Mouse (Mus musculus) cerebellum, adult 11 months (tissue): ENCODE data around the gene Rasgef1b.

ENCODE experiments used
- DNase-seq: peaks from one replicate; pipeline ENCODE4 v3.0.0; 2022

Gene Rasgef1b

DNA sequence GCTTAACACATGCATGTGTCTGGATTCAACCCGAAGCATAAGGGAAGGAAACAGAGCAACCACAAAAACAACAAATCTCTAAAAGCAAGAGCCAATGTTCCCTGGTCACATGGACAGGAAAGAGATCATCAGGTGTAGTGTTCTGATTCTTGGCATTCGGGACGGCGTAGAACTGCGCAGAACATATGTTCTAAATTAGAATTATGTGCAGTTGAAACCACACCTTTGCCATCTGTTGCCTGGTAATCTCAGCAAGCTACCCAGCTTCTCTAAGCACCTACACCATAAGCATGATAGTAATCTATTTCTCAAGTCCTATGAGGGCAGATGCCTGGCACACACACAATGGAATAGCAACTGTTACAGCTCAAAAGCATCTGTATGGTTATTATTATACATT is 27.1 kb downstream of the Rasgef1b start:
- DNase-seq, result no peak

DNA sequence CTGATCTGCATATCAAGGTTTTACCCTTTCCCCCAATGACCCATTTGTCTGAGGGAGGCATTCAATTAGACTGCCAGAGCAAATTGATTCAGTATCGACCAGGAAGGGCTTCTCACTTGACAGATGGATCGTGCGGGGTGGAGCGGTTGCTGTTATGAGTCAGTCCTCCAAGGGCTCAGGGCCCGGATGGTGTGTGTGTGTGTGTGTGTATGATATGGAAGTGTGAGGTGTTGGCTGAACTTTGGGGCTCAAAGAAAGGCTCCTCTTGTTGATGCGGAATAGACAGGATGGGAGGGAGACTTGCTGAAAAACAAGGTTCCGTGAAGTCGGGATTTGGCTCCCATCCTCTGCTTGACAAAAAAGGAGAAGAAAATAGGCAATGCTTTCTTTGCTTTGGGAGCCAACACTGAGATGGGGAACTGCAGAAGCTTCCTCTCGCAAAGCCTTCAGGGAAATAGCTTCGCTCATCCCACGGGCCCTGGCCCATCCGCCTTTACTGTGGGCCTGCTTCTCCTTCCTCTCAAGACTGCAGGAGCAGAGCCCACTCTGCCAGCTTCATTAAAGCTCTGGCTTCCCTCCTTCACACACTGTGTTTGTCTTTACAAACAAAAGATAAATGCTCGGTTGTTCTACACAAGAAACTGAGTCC is 34.0 kb downstream of the Rasgef1b start:
- DNase-seq, result no peak

- DNase-seq, result no peak
These were observed 39.0 kb downstream of the Rasgef1b start for GRCm38 (mm10) chr5:99689909-99690308.

DNA sequence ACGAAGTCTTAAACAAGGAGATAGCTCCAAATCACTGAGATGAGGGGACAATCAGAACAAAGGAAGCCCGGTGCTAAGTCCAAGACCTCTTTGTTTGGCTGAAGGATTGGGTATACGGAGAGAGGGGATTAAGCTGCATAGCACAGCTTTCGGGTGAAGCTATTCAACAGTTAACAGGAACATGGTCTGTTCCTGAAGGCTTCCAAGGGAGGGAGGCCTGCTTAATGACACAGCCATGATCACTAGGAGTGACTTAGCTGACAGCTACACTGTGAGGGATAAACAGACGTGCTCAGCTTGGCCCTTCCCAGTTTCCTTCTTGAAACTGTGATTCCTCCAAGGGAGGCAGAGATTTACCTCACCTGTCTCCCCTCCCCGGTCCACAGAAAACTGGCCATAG is 41.0 kb downstream of the Rasgef1b start:
- DNase-seq, result no peak

DNA sequence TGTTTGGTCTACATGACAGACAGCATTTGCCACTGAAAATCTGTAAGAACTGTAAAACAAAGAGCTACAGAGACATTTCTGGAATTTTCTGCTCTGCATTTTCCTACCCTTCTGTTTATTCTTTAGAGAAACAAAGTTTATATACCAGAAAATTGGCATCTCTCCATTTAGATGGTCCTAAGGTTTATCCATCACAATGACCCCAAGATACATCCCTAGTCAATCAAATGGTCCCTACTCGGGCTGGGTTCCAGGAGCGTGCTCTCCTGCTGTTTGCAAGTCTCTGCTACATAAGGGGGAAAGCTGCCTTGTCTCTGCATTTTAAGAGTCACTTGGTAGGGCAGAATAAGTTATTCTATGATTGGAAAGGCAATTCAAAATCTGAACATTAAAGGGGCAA is 44.8 kb downstream of the Rasgef1b start:
- DNase-seq, result no peak

- DNase-seq, result no peak
These were observed 58.8 kb downstream of the Rasgef1b start for GRCm38 (mm10) chr5:99669971-99670571.

- no peak for DNase-seq
These were observed 72.8 kb downstream of the Rasgef1b start for GRCm38 (mm10) chr5:99656024-99656423.

DNA sequence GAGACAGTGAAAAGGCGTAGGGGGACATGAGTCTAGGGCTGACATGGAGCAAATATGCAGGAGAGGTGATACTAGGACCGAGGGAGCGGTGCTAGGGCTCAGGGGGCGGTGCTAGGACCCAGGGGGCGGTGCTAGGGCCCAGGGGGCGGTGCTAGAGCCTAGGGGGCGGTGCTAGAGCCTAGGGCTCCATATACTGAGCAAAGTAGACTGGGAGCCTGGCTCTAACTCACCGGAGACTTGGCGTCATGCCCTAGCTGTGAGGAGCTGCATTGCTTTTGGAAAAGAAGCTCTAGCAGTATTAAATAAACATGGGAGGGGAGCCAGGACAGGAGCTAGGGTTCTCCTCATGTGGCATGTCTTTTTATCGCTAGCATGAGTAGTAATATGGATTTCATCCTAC is 75.9 kb downstream of the Rasgef1b start:
- DNase-seq, result no peak

GRCm38 (mm10) chr5:99641407-99641806 is 87.5 kb downstream of the Rasgef1b start:
- DNase-seq, result no peak

DNA sequence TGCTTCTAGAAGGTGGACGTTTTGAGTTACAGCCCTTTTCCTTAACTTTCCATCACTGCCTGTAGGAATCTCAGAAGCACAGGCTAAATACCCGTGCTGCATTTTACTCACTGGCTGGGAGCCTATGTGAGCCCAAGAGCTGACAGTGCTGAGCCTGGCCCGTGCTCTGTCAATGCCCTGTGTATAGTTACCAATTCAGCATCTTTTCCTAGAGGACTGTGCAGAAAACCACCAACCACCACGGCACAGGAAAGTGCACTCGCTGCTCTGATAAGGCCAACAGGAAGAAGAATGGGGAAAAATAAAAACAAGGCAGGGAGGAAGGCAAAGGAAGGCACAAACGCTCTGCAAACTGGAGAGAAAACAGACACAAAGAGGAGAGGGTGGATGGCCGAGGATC is 92.3 kb downstream of the Rasgef1b start:
- DNase-seq, result no peak

GRCm38 (mm10) chr5:99634010-99634541 is 94.8 kb downstream of the Rasgef1b start:
- DNase-seq, result no peak

DNA sequence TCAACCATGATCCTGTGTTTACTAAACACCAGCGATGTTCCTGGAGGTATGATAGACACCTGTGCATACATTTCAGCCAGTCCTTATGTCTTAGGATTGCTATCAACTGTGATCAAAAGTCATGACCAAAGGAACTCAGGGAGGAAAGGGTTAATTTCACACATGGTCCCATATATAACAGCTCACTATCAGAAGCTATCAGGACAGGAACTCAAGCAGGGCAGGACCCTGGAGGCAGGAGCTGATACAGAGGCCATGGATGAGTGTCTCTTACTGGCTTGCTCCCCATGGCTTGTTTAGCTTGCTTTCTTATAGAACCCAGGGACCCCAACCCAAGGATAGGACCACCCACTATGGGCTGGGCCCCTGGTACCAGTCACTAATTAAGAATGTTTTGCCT is 95.3 kb downstream of the Rasgef1b start:
- no peak for DNase-seq

GRCm38 (mm10) chr5:99632649-99633310 is 96.1 kb downstream of the Rasgef1b start:
- DNase-seq, result no peak

DNA sequence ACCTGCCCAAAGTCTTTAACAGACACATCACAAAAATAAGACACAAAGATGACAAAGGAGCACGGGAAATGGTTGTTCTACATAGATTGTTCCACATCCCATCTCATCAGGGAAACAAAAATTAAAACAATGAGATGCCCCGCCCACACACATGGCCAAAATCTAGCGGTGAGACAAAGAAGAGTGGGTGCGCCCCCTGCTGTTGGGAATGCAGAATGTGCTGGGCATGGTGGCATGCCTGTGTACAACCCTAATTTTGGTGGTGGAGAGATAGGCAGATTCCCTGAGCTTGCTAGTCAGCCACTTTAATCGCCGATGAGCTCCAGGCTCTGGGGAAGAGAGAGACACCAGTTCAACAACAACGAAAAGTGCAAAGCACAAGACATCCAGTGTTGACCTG is 98.8 kb downstream of the Rasgef1b start:
- no peak for DNase-seq

GRCm38 (mm10) chr5:99625603-99626002 is 103.3 kb downstream of the Rasgef1b start:
- no peak for DNase-seq

- DNase-seq, result no peak
These were observed 108.1 kb downstream of the Rasgef1b start for GRCm38 (mm10) chr5:99620771-99621170.

- DNase-seq, result no peak
These were observed 111.5 kb downstream of the Rasgef1b start for GRCm38 (mm10) chr5:99617271-99617800.

DNA sequence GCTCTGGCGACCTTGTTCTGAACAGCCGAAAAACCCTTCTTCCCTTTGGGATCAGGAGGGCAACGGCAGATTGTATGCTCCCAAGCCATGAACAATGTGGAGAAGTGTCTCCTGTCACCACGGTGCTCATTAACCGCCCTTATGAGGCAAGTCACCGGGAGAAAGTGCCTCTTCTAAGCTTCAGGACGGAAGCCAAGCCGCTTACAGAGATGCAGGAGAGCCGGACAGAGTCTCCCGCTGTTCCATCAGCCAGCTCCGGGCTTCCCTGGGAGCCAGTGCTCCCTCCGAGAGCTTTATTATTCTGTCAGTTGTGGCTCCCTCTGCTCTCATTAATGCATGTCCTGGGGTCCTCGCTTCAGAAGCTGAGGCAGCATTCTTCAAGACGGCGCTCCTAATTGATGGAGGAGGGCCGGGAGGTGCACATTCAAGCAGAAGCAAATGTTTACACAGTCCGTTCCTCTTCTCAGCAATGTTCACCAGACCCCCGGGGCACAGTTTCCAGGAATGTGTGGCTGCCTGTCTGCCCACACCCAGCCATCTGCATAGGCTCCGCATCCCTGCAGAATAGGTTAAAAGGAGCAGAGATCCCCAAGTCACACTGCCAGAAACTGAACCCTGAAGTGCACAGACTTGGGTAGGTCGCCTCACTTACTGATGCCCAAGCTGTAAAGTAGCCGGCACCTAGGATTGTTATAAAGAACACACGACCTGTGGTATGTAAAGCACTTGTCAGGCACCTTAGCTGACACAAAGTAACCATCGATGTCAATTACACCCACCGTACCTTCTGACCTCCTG is 115.3 kb downstream of the Rasgef1b start:
- no peak for DNase-seq

DNA sequence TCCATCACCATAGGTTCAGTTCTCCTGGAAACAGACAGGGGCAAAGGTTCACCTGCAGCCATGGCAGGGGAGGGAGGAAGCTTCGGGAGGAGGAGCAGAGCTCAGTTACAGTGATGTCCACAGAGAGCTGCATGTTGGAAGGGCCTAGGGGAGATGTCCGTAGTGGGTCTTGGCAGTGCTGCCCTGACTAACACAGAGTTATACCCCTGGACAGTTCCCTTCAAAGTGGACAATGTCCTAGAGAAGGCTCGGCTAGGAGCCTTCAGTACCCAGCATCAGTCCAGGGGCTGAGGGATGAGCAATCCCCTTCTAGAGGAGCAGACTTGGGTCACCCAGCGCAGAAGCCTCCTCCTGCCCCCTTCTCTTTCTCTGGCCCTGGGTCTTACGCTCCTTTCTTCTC is 121.3 kb downstream of the Rasgef1b start:
- DNase-seq, result no peak

DNA sequence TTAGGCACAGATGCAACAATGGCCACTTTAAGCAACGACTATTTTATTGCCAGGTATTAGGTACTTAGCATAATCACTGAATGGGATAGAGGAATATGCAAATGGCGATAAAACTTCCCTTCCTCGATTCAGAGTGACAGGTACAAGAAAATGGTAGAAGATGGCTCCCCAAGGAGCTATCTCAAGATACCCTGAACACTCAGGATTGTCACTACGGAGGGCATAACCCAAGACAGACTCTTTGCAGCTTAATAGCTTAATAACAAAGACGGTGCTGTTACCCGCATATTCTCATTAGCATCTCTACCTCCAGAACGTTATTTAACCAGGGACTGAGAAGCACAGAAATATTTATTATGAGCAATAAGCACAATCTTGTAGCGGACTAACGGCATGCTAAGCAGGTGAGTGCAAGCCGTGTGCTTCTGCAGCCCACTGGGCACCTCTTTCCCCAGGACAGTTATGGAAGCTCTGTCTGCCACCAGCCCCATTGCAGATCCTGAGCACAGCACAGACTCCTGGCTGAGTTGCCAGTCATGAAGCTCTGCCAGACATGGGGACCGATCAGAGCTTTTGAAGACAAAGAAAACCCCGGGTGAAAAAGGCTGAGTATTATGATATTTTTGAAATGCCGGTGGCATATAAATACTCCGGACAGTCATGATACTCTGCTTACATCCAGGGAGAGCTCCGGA is 122.6 kb downstream of the Rasgef1b start:
- no peak for DNase-seq

DNA sequence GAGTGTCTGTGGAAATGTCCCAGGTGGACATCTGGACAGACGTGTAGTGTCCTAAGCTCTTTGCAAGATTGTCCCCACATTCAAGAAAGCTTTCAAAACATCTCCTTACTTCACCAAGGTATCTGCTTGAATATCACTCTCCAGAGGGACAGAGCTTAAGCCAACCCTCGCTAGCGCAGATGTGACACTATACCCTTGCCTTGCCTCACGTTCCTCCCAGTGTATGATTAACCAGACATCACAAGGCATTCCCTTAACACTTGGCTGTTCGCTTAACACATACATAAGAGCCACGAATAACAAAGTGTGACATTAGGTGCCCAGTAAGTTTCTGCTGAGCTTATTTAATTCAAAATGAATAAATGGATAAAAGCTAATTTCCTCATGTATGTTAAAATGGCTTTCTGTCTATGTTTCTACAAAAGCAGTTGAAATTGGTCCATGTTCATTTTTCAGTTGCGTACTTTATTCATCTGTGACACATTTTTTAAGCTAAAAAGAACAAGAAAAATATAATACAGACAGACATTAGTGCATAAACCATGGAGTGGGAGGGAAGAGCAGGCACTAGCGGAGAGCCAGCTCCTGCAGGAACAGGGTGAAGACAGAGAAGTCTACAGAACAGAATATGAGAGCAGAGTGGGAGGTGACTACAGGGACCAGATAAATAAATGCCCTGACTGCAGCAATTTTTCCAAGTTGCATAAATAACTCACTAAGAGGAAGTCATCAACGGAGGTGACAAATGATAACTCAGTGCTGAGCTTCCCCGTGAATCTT is 126.4 kb downstream of the Rasgef1b start:
- DNase-seq, result no peak

DNA sequence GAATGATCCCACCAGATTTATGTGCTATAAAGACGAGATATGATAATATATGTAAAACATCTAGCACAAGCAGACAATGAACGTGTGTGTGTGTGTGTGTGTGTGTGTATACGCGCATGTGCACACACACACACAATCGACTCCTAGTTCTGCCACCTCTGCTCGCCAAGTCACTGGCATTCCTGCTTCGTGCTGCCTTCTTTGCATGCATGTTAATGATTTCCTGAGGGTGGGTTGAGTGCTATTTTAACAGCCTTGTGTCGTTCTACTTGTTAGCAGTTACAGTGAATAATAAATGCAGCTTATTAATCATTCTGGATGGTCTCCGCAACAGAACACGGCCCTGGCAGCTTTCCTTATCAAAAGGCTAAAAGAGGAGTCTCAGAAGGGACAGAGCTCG is 129.5 kb downstream of the Rasgef1b start:
- no peak for DNase-seq
